Mouse (Mus musculus): ENCODE results near the gene Surf4. TPM values are rescaled to one million over a fixed set of nuclear protein-coding genes. Genes with fewer than 3 reads are reported as not detected.
"Not testable (repeated sequence)": the region's sequence is repeated elsewhere in the genome, so short reads cannot be mapped to it uniquely, and the experiment has no call there.

Gene Surf4
- total RNA-seq, 2 experiments from 2014 or later = 66.4 to 71.4 TPM

- no peak for DNase-seq
- intact Hi-C loops (cut with DNase I) = loop anchor here (10.0 kb wide), 1 partner anchor 262 kb away; no protein-coding TSS in a partner anchor
These were observed 27.3 kb downstream of the Surf4 start for GRCm38 (mm10) chr2:26906431-26906830.

DNA sequence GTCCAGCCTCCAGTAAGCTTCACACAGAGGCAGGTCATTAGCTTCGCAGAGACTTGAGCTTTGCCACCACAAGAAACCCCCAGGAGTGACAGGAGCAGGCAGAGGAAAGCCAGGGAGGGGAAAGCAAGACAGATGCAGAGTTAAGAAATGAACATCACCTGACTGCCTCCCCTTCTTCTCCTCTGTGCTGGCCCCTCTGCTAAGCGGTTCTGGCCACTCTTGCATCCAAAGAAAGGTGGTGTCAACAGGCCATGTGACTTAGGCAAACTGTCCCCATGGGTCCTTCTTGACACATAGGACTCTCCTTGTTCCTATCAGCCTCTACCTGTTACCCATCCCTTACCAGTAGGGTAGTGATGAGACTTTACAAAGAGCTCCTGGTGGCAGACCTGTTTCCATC is 27.8 kb downstream of the Surf4 start:
- DNase-seq = no peak
- intact Hi-C loops (cut with DNase I) = loop anchor here (10.0 kb wide), 1 partner anchor 261 kb away; no protein-coding TSS in a partner anchor

- intact Hi-C loops (cut with DNase I) = loop anchor here (5.0 to 10.0 kb wide), 2 partner anchors 259 to 456 kb away; partner anchors contain the start of gene Sec16a
- no peak for DNase-seq
These were observed 30.4 kb downstream of the Surf4 start for GRCm38 (mm10) chr2:26903311-26903710.

DNA sequence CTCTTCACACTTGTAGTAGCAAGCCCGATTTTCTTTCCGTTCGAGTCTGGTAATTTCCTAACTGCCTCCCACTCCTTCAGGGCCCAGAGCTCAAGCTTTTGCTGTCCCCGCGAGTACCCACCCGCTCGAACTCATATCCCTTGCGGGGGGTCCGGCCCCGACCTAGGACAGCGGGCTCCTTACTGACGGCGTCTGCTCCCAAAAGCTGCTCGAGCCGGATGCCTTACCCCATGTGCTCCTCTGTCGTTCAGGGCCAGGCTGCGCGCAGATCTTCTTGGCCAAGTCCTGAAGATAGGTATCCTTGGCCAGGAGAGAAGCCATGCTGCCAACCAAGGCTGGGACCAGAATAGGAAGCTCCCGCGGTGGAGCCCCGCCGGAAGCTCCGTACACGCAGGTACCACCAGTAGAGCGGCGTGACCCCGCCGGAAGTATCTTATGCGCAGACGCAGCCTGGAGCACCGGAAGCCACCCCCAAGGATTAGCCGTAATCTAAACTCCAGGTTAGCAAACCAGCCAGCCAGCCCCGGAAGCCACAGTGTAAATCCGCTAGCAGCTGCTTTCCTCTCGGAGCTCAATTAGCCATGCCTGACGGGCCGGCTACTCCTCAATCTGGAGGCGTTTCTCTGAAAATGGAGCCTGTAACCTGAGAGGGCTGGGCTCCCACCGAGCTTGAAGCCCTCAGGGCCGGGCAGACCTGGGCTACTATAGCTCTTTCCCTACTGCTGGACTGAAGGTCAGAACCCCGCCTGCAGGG is 31.1 kb downstream of the Surf4 start, which contains the start of gene Surf6:
TSS of gene Surf6 (minus strand) at position 413 of the 754 bp plus-strand sequence.
- intact Hi-C loops (cut with DNase I) = loop anchor here (5.0 to 10.0 kb wide), 2 partner anchors 258 to 455 kb away; partner anchors contain the start of gene Sec16a
- peak; percentile 85 to 90 for DNase-seq

GRCm38 (mm10) chr2:26901834-26902400 is 31.8 kb downstream of the Surf4 start:
- DNase-seq = no peak
- intact Hi-C loops (cut with DNase I) = loop anchor here (5.0 to 10.0 kb wide), 2 partner anchors 257 to 455 kb away; partner anchors contain the start of gene Sec16a

DNA sequence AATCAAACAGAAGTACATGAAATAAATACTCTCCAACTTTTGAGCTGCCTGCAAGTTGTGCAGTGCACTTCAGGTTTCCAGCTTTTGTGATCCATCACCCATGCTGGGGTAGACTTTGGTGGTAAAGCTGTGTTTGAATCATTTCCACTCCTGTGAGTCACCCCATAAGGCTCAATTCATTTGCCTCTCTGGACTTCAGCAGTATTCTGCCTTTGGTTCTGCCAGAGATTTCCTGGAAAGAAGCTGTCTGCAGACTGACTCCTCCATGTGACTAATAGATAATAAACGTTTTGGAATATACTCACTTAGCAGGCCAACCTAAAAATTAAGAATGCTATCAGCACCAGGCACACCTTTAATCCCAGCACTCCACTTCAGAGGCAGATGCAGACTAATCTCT is 33.0 kb downstream of the Surf4 start:
- intact Hi-C loops (cut with DNase I) = loop anchor here (5.0 to 10.0 kb wide), 2 partner anchors 256 to 453 kb away; partner anchors contain the start of gene Sec16a
- DNase-seq = no peak

GRCm38 (mm10) chr2:26895898-26896297 is 37.8 kb downstream of the Surf4 start:
- DNase-seq = no peak
- intact Hi-C loops (cut with DNase I) = no loop called here

GRCm38 (mm10) chr2:26886170-26886569 is 47.6 kb downstream of the Surf4 start:
- intact Hi-C loops (cut with DNase I); DNase-seq: not testable (repeated sequence)

GRCm38 (mm10) chr2:26885541-26885940 is 48.2 kb downstream of the Surf4 start:
- intact Hi-C loops (cut with DNase I); DNase-seq: not testable (repeated sequence)

- intact Hi-C loops (cut with DNase I) = no loop called here
- DNase-seq = no peak
These were observed 55.2 kb downstream of the Surf4 start for GRCm38 (mm10) chr2:26878571-26878970.

GRCm38 (mm10) chr2:26870666-26871065 is 63.1 kb downstream of the Surf4 start:
- intact Hi-C loops (cut with DNase I) = no loop called here
- DNase-seq = no peak

Other genes starting within 250 kb of the Surf4 start
- not detected for gene Abo, start 68.9 kb downstream of the Surf4 start, total RNA-seq (2021)
- gene Surf6, start 31.0 kb downstream of the Surf4 start, total RNA-seq (2021) = 10 to 100 TPM in 1 of 2 experiments, 1 to 10 TPM in 1; 9.1 to 11.1 TPM
- gene Med22, start 23.3 kb downstream of the Surf4 start, total RNA-seq (2021) = 10 to 100 TPM; 14.4 to 17.2 TPM
- 100 to 1,000 TPM; 206 to 267 TPM for gene Rpl7a, start 23.2 kb downstream of the Surf4 start, total RNA-seq (2021)
- gene Surf2, start 17.6 kb downstream of the Surf4 start, total RNA-seq (2021) = 10 to 100 TPM; 10.7 to 12.3 TPM
- gene Surf1, start 17.4 kb downstream of the Surf4 start, total RNA-seq (2021) = 10 to 100 TPM; 35.5 to 38.8 TPM
- gene Stkld1, start 119 bp upstream of the Surf4 start, total RNA-seq (2021) = not detected
- 10 to 100 TPM; 13.6 to 17.1 TPM for gene Rexo4, start 30.5 kb upstream of the Surf4 start, total RNA-seq (2021)
- gene Adamts13, start 39.5 kb upstream of the Surf4 start, total RNA-seq (2021) = not detected
- 10 to 100 TPM; 27.0 to 30.6 TPM for gene Cacfd1, start 76.0 kb upstream of the Surf4 start, total RNA-seq (2021)
- gene Slc2a6, start 94.1 kb upstream of the Surf4 start, total RNA-seq (2021) = not detected
- gene Mymk, start 138.3 kb upstream of the Surf4 start, total RNA-seq (2021) = 1 to 10 TPM; 2.0 to 5.7 TPM
- 10 to 100 TPM in 1 of 2 experiments, 1 to 10 TPM in 1; 7.7 to 10.4 TPM for gene Adamtsl2, start 145.5 kb upstream of the Surf4 start, total RNA-seq (2021)
- gene Fam163b, start 208.6 kb upstream of the Surf4 start, total RNA-seq (2021) = not detected
- gene Dbh, start 231.3 kb upstream of the Surf4 start, total RNA-seq (2021) = not detected